Mouse (Mus musculus) heart, embryonic 14.5 days (tissue): ENCODE data around the gene Dlgap4. TPM values are rescaled to one million over a fixed set of nuclear protein-coding genes. Genes with fewer than 3 reads are reported as not detected.

Source experiments
- ATAC-seq: fragments of 200-750 bp; cut with Nextera tagmentation; 2 replicates; pipeline ENCODE4 v1.8.0; 2017; ENCODE audit warnings: low read depth, moderate TSS enrichment; ENCODE audit not compliant: insufficient number of reproducible peaks, insufficient read depth, low FRiP score
- H3K27ac ChIP-seq, 2 experiments: fragments of 200-500 bp in 1 of 2; fragments of 300-500 bp in 1 of 2; sonication (generic) in 1 of 2; replicated peaks in 1 of 2; 2 replicates each; pipeline ENCODE4 v1.5.1; 2012 to 2014; ENCODE audit warnings: low read depth in 2 of 2, low read length in 2 of 2, control low read depth in 1 of 2, mild to moderate bottlenecking in 1 of 2, mixed read lengths in 1 of 2; ENCODE audit not compliant: control insufficient read depth in 1 of 2, insufficient read depth in 1 of 2
- H3K27me3 ChIP-seq: fragments of 300-500 bp; sonication (generic); 2 replicates; pipeline ENCODE4 v1.6.1; 2014; ENCODE audit warnings: mild to moderate bottlenecking, low read length, control low read depth; ENCODE audit not compliant: control insufficient read depth, insufficient read depth
- H3K36me3 ChIP-seq: fragments of 300-500 bp; sonication (generic); 2 replicates; pipeline ENCODE4 v1.6.1; 2014; ENCODE audit warnings: mild to moderate bottlenecking, control low read depth, low read length, mixed read lengths; ENCODE audit not compliant: control insufficient read depth, insufficient read depth
- H3K4me1 ChIP-seq, 2 experiments: fragments of 200-500 bp in 1 of 2; fragments of 300-500 bp in 1 of 2; sonication (generic) in 1 of 2; 2 replicates each; pipeline ENCODE4 v1.6.1; 2012 to 2014; ENCODE audit warnings: low read length in 2 of 2, control low read depth in 1 of 2, mixed read lengths in 1 of 2; ENCODE audit not compliant: control insufficient read depth in 2 of 2, insufficient read depth in 2 of 2
- H3K4me2 ChIP-seq: fragments of 300-500 bp; sonication (generic); 2 replicates; pipeline ENCODE4 v1.6.1; 2014; ENCODE audit warnings: mild to moderate bottlenecking, low read length
- H3K4me3 ChIP-seq, 2 experiments: fragments of 200-500 bp in 1 of 2; fragments of 300-500 bp in 1 of 2; sonication (generic) in 1 of 2; 2 replicates each; pipeline ENCODE4 v1.5.1; 2012 to 2014; ENCODE audit warnings: low read length in 2 of 2, mild to moderate bottlenecking in 2 of 2, control low read depth in 1 of 2, low read depth in 1 of 2, moderate library complexity in 1 of 2; ENCODE audit not compliant: control insufficient read depth in 1 of 2, insufficient read depth in 1 of 2
- H3K9ac ChIP-seq: fragments of 300-500 bp; sonication (generic); 2 replicates; pipeline ENCODE4 v1.6.1; 2014; ENCODE audit warnings: mild to moderate bottlenecking, low read length
- H3K9me3 ChIP-seq: fragments of 300-500 bp; sonication (generic); 2 replicates; pipeline ENCODE4 v1.6.1; 2016; ENCODE audit warnings: low read length, control low read depth; ENCODE audit not compliant: control insufficient read depth
- WGBS: fragments of 180-500 bp; shearing (Covaris S2); extraction: QIAGEN DNeasy Blood & Tissue Kit; methylation state at CpG from one replicate; pipeline ENCODE4 v1.1.7; 2014; 5-methylcytosine and 5-hydroxymethylcytosine counted together
- polyA plus RNA-seq: library from polyadenylated mRNA; unstranded; fragments of >200 nt; fragmentation: Nextera tagmentation; extraction: Ambion mirVana; gene quantifications from 2 replicates; pipeline ENCODE4 v1.2.1, GENCODE M21; 2014

Gene Dlgap4
- polyA plus RNA-seq, 1 experiment from 2014 or later, result 57.6 TPM

GRCm38 (mm10) chr2:156627917-156628316 is 14.4 kb downstream of the Dlgap4 start:
- H3K27me3 ChIP-seq, result peaks cover 38% of the 10 kb centered on the region

DNA sequence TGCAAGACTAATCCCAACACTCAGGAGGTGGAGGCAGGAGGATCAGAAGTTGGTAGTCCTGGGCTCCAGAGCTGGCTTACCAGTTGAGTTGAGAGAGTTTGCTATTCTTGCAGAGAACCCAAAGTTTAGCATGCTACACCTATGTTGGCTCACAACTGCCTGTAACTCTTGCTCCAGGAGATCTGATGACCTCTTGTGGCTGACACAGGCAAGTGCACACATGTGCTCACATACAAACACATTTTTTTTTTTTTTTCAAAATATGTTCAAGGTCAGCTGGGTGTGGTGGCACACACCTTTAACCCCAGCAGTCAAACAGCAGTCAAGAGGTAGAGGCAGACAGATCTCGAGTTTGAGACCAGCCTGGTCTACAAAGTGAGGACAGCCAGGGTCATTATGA is 16.8 kb downstream of the Dlgap4 start:
- WGBS, result 60% methylated on average over 1 of the region's 1 CpGs
- Histone ChIP-seq H3K27me3 (peaks cover 15% of the 10 kb centered on the region; the same call in 1 of the 2 replicates), H3K36me3 (no peaks in the 10 kb centered on the region), H3K4me1 (peaks cover 11% of the 10 kb centered on the region in 2 experiments), H3K4me3 (no peak overlapping the region), H3K27ac (no peak overlapping the region), H3K9me3 (peaks cover 12% of the 10 kb centered on the region; the same call in 1 of the 2 replicates), H3K4me2 (no peak overlapping the region), H3K9ac (no peak overlapping the region)
- no peak for ATAC-seq

More at GRCm38 (mm10) chr2:156627917-156628316, 14.4 kb downstream of the Dlgap4 start:
- ATAC-seq, result no peak
- H3K9me3 ChIP-seq, result peaks cover 12% of the 10 kb centered on the region; the same call in 1 of the 2 replicates
- H3K4me3 ChIP-seq, result no peak overlapping the region
- no peak overlapping the region for H3K27ac ChIP-seq
- no peak overlapping the region for H3K4me2 ChIP-seq
- peaks cover 19 to 25% of the 10 kb centered on the region in 2 experiments for H3K4me1 ChIP-seq
- 35% methylated on average over 17 of the region's 17 CpGs for WGBS
- H3K9ac ChIP-seq, result no peak overlapping the region
- no peaks in the 10 kb centered on the region for H3K36me3 ChIP-seq

DNA sequence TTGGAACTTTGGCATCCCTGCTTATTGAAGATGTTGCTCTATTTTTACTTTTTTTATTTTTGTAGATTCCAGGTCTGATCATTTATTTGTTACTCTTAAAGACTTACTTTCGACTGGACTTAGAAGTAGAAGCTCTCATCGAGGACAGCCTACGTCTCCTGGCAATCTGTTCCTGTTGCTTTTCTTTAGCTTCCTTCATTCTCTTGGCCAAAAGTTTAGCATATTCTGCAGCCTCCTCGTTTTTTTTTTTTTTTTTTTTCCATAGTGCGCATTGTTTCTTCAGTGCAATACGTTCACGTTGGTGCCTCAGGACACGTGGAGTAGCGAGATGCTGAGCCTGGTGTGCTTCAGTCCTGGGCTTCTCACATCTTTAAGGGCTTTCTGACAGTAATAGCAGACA is 19.2 kb downstream of the Dlgap4 start:
- no peak overlapping the region for H3K4me3 ChIP-seq
- 74% methylated on average over 9 of the region's 9 CpGs for WGBS

GRCm38 (mm10) chr2:156635091-156635490 is 21.6 kb downstream of the Dlgap4 start:
- Histone ChIP-seq H3K9me3 (peaks cover 8% of the 10 kb centered on the region; the same call in 1 of the 2 replicates), H3K4me1 (no peaks in the 10 kb centered on the region), H3K27me3 (no peaks in the 10 kb centered on the region; the same call in 1 of the 2 replicates), H3K4me3 (no peak overlapping the region), H3K4me2 (no peak overlapping the region), H3K9ac (no peak overlapping the region), H3K27ac (no peak overlapping the region), H3K36me3 (no peaks in the 10 kb centered on the region)
- WGBS, result 80% methylated on average over 9 of the region's 9 CpGs
- ATAC-seq, result no peak

More for the DNA sequence above, 19.2 kb downstream of the Dlgap4 start:
- Histone ChIP-seq H3K27ac (no peak overlapping the region), H3K27me3 (peaks cover 15% of the 10 kb centered on the region; the same call in 1 of the 2 replicates), H3K4me1 (no peaks in the 10 kb centered on the region), H3K9me3 (peaks cover 9% of the 10 kb centered on the region; the same call in 1 of the 2 replicates), H3K4me2 (no peak overlapping the region), H3K36me3 (no peaks in the 10 kb centered on the region), H3K9ac (no peak overlapping the region)
- ATAC-seq, result no peak

GRCm38 (mm10) chr2:156641141-156641540 is 27.6 kb downstream of the Dlgap4 start:
- Histone ChIP-seq H3K9me3 (no peaks in the 10 kb centered on the region), H3K4me1 (no peaks in the 10 kb centered on the region), H3K4me3 (no peak overlapping the region), H3K36me3 (no peaks in the 10 kb centered on the region), H3K9ac (no peak overlapping the region), H3K4me2 (no peak overlapping the region), H3K27me3 (peaks cover 8% of the 10 kb centered on the region; the same call in 1 of the 2 replicates), H3K27ac (no peak overlapping the region)
- ATAC-seq, result no peak
- 47% methylated on average over 2 of the region's 2 CpGs for WGBS

GRCm38 (mm10) chr2:156642931-156643330 is 29.4 kb downstream of the Dlgap4 start:
- ATAC-seq, result no peak
- Histone ChIP-seq H3K4me1 (no peaks in the 10 kb centered on the region), H3K27ac (no peak overlapping the region), H3K4me3 (no peak overlapping the region), H3K36me3 (no peaks in the 10 kb centered on the region), H3K27me3 (peaks cover 14% of the 10 kb centered on the region), H3K4me2 (no peak overlapping the region), H3K9ac (no peak overlapping the region), H3K9me3 (no peaks in the 10 kb centered on the region)
- 12% methylated on average over 4 of the region's 4 CpGs for WGBS

GRCm38 (mm10) chr2:156643406-156643805 is 29.9 kb downstream of the Dlgap4 start:
- H3K4me3 ChIP-seq, result no peak overlapping the region
- H3K9ac ChIP-seq, result no peak overlapping the region
- peaks cover 14% of the 10 kb centered on the region for H3K27me3 ChIP-seq
- no peaks in the 10 kb centered on the region for H3K36me3 ChIP-seq
- no peak overlapping the region for H3K4me2 ChIP-seq
- no peak for ATAC-seq
- H3K9me3 ChIP-seq, result no peaks in the 10 kb centered on the region
- H3K4me1 ChIP-seq, result no peaks in the 10 kb centered on the region
- WGBS, result 45% methylated on average over 3 of the region's 3 CpGs
- H3K27ac ChIP-seq, result no peak overlapping the region

DNA sequence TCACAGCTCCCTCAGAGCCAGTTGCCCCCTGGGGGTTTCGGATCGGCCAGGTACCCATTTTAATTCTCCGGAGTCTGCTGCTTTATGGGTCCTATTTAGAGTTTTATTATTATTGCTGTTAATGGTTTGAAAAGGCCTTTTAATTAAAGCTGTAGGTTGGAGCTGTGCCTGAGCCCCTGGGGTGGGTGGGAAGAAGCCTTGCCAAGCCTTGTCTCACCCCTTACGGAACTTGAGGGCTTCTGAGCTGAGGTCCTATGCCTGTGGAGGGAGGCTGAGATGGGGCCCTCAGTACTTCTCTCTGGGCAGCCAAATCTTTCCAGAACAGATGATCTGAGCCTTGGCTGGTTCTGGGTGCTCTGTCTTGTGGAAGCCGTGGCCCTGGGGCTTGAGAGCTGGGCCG is 31.6 kb downstream of the Dlgap4 start:
- ATAC-seq, result no peak

More for the DNA sequence above, 31.6 kb downstream of the Dlgap4 start:
- Histone ChIP-seq H3K27me3 (peaks cover 24% of the 10 kb centered on the region), H3K9ac (no peak overlapping the region), H3K4me1 (no peaks in the 10 kb centered on the region), H3K4me2 (no peak overlapping the region), H3K36me3 (no peaks in the 10 kb centered on the region), H3K4me3 (no peak overlapping the region), H3K27ac (no peak overlapping the region), H3K9me3 (no peaks in the 10 kb centered on the region)
- WGBS, result 61% methylated on average over 6 of the region's 6 CpGs
